Mouse (Mus musculus) cortical plate, adult 2 months (tissue): ENCODE data around the gene Zfp740.

Source experiments
- CTCF ChIP-seq: fragments of 200-500 bp; IDR thresholded peaks from 2 replicates; pipeline ENCODE4 v1.5.1; 2011; ENCODE audit warnings: mild to moderate bottlenecking, control low read depth, low read length; ENCODE audit not compliant: insufficient read depth; ENCODE audit errors: extremely low read depth
- POLR2A ChIP-seq: fragments of 200-500 bp; IDR thresholded peaks from 2 replicates; pipeline ENCODE4 v1.6.1; 2011; ENCODE audit warnings: mild to moderate bottlenecking, low read length, control low read depth; ENCODE audit not compliant: insufficient read depth; ENCODE audit errors: extremely low read depth

DNA sequence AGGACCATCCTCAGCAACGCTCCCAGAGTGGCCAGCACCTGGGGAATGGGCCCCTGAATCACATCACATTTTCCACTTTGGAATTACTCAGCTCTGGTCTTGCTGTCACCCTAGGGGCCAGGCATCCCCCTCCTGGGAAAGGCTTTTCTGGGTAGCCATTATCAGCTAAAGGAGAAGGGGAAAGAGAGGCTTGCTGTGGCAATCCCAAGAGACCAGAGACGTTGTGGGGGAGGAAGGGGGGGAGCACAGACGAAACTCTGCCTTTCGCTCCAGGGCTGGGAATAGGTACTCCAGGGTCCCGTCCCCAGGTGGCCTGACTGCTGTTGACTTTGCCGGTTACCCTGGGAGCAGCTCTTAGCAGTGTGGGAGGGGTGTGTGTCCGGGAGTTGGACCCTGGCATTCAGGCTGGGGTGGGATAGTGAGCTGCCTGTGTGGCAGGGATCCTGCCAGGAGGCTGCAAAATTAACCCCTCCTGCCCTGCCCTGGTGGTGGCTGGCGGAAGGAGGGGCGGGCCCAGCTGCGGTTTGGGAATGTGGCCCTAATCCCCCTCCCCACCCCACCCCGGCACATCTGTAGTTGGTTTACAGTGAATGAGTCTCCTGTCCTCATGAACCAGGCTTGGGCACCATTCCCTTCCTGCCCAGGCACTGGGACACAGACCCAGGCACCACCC lies 55.7 kb downstream of the Zfp740 start:
- TF ChIP-seq CTCF (no peak), POLR2A (no peak)
